Mouse (Mus musculus) embryo, embryonic 10 days (tissue): ENCODE data around the gene Sez6l.
A peak's percentile ranks its signal among the peaks of the same experiment; 100 is the strongest.

Experiments used
- DNase-seq: peaks from one replicate; pipeline ENCODE4 v3.0.0-alpha.2; 2015; ENCODE audit warnings: low spot score

Sez6l gene

DNA sequence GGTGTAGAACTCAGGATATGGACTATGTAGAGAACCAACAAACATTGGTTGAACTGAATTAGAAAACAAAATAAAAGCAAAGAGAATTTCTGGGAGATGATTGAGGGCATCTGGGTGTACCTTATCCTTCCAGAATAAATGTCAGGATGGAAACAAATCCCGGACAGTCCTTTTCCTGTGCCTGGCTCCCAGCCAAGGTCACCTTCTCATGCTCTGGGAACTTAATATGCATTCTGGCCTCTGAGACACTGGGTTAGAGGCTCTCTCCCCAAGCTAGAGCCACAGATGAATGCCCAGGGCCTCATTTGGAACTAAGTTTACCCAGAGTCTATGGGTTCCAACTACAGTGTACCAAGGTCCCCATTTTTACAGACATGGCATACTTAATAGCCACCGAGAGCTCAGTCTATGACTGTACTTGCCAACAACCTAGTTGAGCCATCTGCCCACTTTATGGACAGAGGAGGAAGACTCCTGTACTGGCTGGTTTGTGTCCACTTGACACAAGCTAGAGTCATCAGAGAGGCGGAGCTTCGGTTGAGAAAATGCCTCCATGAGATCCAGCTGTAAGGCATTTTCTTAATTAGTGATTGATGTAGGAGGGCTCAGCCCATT is 7.3 kb upstream of the Sez6l start:
- DNase-seq, result no peak

DNA sequence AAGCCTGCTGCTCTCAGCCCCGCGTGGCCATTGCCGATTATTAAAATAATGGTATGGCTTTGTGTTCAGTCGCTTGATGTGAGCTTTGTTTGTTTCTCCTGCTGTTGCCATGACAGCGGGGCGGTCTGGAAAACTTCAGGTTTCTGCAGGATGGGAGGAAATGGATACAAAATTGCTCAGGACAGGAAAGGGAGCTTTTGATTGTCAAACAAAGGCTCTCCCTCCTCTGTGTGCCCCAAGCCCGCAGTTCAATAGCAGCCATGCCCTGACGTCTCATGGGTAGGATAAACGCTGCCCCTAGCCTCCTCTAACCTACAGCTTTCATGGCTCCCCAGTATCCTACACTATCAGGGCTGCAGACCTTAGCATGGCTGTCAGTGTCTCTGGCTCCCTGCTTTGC is 6.3 kb upstream of the Sez6l start:
- peak; percentile 41 for DNase-seq

DNA sequence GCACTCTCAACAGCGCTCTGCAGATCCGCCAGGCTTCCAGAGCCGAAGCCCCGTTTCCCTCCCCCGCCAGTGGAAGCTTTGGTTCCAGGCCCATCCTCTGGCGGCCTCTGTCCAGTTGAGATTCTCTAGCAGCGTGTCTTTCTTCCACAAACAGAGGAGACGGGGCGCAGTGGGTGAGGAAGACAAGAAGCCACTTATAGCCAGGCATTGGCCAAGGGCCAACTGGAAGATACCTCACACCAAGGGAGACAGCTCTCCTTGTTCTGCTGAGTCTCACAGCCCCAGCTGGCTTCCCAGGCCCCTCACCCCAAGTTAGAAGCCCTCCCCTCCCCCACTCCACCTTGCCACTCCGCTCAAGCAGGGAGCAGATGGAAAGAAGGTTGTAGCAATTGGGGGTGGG is 765 bp upstream of the Sez6l start:
- no peak for DNase-seq

DNA sequence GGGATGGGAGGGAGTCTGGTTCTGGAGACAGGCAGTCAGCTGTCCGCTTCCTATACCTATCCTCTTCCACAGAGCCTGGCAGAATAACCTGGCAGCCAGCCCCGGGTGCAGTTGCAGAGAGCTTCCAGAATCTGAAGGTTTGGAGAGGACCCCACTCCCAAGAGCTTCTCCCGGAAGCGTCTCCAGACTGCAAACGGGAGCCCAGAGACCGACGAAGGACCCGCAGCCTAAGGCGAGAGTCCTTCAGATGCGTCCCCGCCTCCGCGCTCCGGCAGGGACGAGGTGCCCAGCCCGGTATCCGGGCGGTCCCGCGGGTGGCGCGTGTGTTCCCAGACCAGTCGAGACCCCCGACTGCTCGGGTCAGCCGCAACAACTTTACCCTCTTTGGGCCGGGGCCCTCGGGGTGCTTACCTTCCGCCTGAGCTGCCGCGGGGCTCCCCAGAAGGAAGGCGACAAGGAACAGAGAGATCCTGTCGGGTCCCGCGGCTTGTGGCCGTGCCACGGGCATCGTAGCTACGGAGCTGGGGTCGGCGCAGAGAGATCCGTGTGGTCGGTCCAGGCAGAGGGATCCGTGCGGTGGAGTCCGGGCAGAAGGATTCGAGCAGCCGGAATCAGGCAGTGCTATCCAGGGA is 508 bp downstream of the Sez6l start:
- no peak for DNase-seq

DNA sequence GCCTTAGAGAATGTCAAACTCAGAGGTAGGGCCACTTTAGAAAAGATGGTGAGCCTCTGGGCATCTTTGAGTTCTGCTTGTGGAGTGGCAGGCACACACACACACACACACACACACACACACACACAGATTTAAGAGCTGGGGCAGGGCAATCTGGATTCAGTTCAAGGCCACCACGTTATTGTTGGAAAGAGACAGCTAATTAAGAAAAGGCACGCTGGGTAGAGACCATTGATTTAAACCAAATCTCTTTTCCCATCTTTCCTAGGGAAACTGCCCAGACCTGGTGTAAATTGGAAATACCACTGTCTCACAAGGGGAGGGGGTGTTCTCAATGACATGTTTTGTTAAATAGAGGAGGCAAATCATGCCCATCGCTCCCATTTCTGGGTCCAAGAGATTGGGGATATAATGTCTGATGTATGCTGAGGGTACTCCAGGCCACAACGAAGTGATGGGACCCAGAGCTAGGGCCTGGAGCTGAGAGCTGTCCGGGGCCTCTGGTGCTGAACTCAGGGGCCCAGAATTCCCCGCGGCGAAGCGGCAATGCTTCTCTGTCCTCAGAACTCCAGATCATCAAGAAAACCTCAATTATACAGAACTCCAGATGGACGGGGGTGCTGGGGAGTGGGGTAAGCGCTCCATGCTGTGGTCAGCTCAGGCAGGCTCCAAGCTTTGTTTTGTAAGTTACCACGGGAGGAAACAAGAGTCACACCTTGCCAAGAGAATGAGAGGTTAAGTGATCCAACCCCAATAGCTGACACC is 1.7 kb downstream of the Sez6l start:
- peak; percentile 60 for DNase-seq

DNA sequence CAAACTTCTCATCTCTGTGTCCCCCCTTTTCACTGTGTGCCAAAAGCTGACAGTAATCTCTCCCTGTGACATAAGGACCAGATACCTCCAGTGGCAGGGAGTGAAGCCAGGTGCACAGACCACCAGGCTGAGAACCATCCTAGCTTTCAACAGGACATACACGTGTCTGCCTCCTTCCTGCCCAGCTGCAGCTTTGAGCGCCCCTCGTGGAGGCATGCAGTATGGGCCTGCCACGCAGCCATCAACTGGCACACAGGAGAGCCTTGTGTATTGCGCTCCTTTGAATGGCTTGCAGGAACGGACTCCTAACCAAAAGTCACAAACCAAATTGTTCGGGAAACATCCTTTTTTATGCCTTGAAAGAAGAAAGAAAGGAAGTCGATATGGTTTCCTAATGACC is 3.1 kb downstream of the Sez6l start:
- DNase-seq, result peak; percentile 82

DNA sequence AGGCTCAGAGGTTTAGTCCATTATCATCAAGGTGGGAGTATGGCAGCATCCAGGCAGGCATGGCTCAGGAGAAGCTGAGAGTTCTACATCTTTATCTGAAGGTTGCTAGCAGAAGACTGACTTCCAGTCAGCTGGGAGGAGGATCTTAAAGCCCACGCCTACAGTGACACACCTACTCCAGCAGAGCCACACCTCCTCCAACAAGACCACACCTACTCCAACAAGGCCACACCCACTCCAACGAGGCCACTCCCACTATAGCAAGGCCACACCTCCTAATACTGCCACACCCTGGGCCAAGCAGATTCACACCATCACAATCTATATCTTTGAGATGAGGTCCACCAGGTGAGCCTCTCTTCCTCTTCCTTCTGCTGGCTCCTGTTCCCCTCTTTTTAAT is 4.8 kb downstream of the Sez6l start:
- DNase-seq, result no peak

DNA sequence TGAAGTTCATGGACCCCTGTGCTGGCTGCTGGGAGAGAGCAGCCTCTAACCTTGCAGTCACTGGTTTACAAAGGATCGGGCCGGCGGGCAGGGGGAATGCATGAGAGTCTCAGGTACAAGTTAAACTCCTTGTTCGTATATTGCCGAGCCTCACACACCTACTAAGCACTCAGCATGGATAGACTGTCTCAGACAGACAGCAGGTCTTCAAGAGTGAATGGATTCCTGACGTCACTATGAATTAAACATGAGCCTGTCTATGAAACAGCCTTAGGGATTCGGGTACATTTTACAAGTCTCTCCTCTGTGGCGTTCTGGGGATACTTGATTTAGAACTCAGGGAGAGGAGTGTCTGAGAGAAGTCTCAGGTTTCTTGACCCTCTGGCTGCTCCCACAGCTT is 11.5 kb downstream of the Sez6l start:
- no peak for DNase-seq

DNA sequence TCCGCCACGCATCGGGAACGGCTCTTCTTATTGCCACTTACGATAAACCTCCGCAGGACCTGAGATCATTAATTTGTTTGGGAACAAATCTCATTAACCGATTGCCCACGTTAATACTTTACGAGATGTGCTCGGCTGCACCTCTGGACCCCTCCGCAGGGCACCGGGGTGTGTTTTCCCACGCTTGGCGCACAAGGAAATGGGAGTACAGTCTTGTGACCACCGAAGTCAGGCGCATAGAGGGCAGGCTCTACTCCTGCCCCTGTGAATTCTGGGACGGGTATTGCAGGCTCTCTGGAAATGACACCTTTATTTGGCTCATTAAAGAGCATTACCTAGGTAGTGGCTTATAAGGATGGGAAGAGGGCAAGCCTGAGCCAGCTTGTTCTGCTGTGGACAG is 11.9 kb downstream of the Sez6l start:
- no peak for DNase-seq

DNA sequence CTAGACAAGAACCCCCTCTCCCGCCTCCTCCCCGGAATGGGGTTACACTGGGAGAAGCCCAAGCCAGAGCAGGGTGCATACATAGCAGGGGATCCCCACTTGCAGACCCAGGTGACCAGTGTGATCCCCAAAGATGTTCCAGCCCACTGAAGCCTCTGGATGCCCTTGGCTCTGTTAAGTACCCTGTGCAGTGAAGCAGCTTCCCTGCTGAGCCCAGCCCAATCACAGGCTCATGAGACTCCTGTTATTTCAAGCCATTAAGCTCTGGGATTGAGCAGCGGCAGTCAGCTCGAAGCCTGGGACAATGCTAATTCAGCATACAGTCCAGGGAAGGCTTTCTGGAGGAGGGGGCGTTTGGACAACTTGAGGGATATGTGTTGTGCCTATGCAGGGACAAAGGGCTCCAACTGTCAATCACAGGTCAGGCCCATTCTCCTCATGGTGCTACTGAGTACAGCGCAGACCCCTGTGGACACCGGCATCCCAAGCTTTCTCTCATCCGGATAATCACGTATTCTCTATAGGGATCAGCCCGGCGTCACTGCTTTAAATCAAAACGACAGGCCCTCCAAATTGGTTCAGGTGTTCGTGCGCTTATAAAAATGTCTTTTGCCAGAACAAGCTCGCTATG is 16.0 kb downstream of the Sez6l start:
- DNase-seq, result no peak

DNA sequence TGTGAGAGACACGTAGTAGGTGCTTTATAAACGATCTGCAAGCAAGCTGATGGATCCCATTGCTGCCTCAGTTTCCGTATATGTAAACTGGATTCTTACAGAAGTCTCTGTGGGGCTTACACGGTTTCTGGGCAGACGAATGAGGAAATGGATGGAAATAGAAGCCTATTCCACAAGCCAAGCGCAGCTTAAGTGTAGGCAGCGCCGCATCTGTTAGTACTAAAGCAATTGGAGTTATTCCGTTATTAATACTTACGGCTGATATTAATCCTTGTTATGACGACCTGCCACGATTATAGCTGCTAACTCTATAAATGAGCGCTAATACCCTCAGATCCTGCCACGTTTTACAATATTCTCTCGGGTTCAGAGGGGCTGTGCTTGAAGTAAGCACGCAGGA is 16.8 kb downstream of the Sez6l start:
- DNase-seq, result no peak

DNA sequence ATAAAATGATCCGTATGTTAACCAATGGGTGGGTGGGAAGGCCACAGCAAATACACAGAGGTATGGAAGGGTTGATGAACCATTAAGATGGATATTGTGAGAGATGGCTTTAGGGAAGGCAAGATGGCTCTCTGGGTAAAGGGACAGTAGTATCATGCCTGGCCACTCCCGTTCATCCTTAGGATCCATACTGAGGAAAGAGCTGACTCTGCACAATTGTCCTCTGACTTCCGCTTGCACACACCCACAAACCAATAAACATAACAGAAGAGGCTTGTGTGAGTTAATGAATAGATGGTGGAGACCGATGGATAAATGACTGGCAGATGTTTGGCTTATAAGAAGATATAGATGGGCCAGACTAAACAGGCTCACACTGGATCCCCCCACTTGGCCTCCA is 19.6 kb downstream of the Sez6l start:
- DNase-seq, result no peak

DNA sequence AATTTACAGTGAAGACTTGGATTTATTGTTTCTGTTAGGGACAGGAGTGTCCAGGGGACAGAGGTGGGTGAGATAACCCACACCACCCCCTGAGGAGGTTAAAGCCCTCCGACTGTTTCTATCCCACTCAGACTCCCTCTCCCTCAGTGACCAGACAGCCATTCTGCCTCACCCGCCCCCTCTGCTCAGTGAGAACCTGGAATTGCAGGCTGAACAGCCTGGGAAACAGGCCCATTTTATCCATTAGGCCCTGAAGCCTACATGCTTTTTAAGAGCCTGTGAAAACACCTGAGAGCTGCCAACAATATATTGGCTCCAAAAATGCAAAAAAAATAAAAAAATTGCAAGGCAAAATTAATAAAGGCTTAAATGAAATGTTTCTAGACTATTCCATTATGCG is 20.3 kb downstream of the Sez6l start:
- DNase-seq, result no peak

DNA sequence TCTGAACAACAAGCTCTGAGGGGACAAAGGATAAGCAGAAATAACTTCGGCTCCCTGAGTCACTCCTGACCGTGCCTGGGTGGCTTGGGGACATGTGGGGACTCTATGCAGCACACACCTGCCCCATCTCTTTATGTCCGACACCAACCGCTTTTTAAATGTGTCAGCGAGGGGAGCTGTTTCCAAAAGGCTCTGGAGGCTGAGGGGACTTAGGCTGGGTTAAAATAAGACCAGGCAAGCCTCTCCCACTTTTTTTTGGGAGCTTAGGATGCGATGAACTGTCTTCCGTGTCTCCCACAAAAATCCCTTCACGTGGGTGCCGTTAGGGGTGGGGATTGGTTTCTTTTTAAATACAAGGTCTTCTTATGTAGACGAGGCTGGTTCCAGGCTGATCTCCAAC is 22.5 kb downstream of the Sez6l start:
- DNase-seq, result no peak

DNA sequence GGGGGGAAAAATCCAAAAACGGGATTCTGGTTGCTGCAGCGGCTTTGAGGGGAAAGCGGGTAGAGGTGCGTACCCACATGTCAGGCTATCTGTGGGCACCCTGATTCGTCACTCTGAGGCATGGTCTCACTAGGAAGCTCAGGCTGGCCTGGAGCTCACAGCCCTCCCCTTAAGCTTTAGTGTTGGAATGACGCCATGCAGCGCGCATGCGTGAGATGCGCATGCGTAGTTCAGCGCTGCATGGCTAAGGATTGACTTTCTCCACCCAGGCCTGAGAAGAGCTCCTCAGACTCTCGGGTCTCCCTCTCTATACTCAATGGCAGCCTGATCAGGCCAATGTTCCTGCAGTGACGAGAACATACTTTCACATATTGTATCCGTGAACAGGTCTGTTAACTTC is 24.2 kb downstream of the Sez6l start:
- DNase-seq, result no peak

DNA sequence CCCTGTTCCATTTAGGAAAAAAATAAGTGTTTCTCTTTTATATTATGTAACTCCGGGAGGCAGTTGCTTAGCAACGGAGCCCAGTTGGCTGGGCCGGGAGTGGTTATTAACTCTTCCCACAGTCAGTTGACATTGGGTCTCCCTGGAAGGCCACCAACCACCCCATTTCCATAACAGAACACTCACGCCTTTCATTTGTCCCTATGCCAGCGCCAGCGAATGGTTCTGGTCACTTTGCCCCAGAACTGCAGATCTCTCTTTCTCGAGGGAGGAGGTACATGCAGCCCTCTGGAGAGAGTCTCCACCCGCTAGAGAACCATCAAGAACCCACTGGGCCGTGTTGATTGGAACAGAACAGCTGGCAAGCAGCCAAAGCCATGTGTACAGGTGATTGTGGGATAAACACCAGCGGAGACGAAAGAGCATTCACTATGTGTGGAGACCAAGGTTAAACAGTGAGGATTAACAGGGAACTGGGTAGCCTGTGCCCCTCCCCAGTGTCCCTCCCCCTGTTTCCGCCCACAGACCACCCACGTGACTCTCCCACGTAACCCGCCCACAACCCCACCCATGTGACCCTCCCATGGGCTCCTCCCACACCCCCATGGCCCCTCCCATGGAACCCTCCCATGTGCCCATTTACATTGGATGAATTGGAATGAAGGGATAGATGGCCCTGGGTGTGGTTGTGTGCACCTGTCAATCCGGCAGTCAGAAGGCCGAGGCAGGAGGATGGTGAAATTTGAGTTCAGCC is 24.8 kb downstream of the Sez6l start:
- DNase-seq, result no peak

DNA sequence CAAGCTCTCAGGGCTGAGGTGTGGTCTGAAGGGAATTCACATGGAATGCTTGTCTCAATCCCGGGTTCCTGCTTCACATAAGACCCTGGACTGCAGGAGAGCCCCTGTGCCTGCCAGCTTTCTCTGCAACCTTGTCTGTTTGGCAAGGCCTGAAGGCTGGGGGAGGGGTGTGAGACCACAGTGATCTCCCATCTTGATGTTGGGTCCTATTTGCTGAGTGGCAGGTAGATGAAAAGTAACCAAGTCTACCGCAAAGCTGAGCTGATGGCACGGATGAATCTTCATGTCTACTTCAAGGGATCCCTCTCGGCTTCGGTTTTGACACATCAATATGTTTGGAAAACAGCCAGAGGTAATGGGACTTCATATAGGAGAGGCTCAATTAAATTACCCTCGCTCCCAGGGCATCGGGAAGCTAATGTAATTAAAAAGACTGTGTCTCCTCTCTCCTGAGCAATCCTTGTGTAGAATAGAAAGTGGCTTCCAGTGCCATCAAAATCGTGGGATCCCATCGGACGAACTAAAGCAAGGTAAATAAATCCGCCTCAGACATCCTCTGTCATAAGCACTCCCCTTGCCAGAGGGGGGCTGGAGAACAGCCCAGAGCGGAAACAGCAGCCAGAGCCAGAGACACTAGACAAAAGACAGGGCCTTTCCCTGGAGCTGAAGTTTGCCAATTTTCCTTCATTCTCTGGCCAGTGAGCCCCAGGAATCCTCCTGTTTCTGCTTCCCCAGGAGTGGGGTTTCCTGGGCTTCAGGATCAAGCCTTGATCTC is 28.0 kb downstream of the Sez6l start:
- no peak for DNase-seq

DNA sequence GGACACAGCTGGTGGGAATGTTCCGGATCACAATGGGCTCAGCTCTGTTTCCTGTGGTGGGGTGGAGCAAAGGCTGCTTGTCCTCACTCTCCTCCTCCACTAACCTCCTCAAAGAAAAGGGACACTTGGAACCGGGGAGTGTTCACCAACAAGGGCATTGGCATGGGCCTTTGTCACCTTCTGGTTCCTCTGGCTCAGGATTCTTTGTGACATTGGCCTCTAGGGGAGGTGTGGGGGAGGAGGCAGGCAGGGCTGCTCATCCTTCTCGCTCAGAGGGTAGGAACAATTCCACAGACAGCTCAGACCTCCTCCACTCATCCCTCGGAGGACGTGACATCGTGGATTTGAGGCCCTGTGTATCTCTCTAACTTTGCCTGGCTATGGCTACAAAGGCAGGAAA is 30.2 kb downstream of the Sez6l start:
- no peak for DNase-seq

DNA sequence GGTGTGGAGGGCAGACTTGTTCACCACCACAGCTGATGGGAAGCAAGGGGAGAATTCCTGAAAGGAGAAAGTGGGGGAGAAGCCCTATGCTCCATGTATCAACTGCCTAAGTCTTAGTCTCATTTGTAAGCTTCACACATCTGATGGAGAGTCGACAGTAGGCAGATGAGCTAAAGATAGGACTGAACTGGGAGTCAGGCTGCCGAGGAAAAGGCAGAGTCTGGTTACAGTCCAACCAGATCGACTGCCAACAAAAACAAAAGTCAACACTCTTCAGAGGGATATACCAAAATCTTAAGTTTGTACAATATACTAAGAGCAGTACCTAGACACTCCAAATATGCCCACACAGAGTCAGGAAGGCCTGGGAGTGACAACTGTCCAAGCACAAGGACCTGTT is 38.7 kb downstream of the Sez6l start:
- DNase-seq, result no peak

DNA sequence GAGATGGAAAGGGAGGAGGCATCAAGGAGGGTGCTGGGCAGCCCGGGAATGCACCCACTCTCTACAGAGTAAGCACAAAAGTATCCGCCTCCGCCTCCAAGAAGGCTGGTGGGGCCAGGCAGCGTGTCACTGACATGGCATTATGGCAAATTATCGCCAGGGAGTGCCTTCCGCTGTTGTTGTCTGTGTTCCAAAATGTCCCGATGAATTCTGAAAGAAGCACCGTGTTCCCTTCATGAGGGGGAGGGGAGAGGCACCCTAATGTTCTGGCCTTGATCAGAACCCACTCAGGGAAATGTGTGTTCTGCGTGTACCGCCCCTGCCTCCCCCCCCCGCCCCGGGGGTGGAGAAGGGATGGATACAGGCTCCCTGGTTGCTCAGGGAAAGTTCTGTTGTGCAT is 41.1 kb downstream of the Sez6l start:
- no peak for DNase-seq

DNA sequence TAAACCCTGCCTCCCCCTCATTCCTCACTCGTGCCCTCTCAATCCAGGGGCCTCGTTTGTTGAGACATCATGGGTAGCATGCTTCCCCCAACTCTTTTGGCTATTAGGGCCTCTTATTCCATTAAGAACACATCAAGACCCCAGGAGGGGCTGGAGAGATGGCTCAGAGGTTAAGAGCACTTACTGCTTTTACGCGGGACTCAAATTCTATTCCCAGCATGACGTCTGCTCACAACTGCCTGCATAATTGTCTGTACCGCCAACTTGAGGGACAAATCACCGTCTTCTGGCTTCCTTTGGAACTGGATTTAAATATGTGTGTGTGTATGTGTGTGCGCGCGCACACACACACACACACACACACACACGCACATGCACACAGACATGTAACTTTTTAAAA is 42.8 kb downstream of the Sez6l start:
- no peak for DNase-seq
